Mouse (Mus musculus) hindbrain, embryonic 10.5 days (tissue): ENCODE measurements at regions not wholly inside any gene's neighbourhood (a gene's known extent, or its start where the extent isn't known, plus 50 kb on each side); places are given as distances from the start of the nearest gene placed in this dataset.
"Not testable (repeated sequence)": the region's sequence is repeated elsewhere in the genome, so short reads cannot be mapped to it uniquely, and the experiment has no call there.

Experiments
- DNase-seq: peaks from one replicate; pipeline ENCODE4 v3.0.0-alpha.2; 2017; ENCODE audit warnings: low spot score
- H3K27ac ChIP-seq: fragments of 300-500 bp; sonication (generic); 2 replicates; pipeline ENCODE4 v1.5.1; 2016; ENCODE audit warnings: mild to moderate bottlenecking, moderate library complexity
- H3K27me3 ChIP-seq: fragments of 300-500 bp; sonication (generic); 2 replicates; pipeline ENCODE4 v1.6.1; 2016; ENCODE audit warnings: mild to moderate bottlenecking; ENCODE audit not compliant: poor library complexity, insufficient read depth, severe bottlenecking
- H3K36me3 ChIP-seq: fragments of 300-500 bp; sonication (generic); 2 replicates; pipeline ENCODE4 v1.6.1; 2016; ENCODE audit warnings: mild to moderate bottlenecking, moderate library complexity
- H3K4me1 ChIP-seq: fragments of 300-500 bp; sonication (generic); replicated peaks from 2 replicates; pipeline ENCODE4 v1.6.1; 2016; ENCODE audit warnings: mild to moderate bottlenecking
- H3K4me3 ChIP-seq: fragments of 300-500 bp; sonication (generic); 2 replicates; pipeline ENCODE4 v1.5.1; 2016; ENCODE audit warnings: mild to moderate bottlenecking, moderate library complexity
- H3K9me3 ChIP-seq: fragments of 300-500 bp; sonication (generic); 2 replicates; pipeline ENCODE4 v1.6.1; 2016; ENCODE audit warnings: mild to moderate bottlenecking, moderate library complexity
- WGBS: fragments of 180-500 bp; shearing (Covaris S2); methylation state at CpG from one replicate; pipeline ENCODE4 v1.1.7; 2016; 5-methylcytosine and 5-hydroxymethylcytosine counted together

DNA sequence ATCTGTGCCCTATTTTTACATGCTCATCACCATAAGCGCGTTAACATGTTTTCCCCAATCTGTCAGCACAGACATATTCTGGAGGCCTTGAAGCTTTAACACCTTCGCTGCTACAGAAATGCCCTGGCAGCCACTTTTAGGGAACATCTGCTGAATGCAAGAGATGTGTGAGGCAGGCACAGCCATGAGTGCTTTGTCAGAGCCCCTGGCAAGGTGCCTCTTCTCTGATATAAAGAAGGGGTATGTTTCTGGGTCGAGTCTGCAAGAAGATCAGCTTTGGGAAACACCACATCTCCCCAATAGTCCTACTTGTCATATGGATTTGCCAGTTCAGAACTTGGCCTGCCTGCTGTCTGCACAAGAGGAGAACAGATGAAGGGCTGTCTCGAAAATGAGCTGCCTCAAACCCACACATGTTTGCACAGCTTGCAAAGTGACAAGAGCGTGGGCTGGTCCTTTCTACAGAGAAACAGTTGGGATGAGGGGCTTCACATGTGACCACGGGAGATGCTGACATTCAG is 1263.3 kb upstream of the Klhl29 start:
- no peaks in the 10 kb centered on the region for H3K36me3 ChIP-seq
- DNase-seq = no peak
- H3K27ac ChIP-seq = no peak overlapping the region
- no peak overlapping the region for H3K4me3 ChIP-seq
- no peaks in the 10 kb centered on the region for H3K9me3 ChIP-seq
- no peaks in the 10 kb centered on the region for H3K4me1 ChIP-seq
- WGBS = 84% methylated on average over 7 of the region's 7 CpGs
- H3K27me3 ChIP-seq = no peaks in the 10 kb centered on the region

DNA sequence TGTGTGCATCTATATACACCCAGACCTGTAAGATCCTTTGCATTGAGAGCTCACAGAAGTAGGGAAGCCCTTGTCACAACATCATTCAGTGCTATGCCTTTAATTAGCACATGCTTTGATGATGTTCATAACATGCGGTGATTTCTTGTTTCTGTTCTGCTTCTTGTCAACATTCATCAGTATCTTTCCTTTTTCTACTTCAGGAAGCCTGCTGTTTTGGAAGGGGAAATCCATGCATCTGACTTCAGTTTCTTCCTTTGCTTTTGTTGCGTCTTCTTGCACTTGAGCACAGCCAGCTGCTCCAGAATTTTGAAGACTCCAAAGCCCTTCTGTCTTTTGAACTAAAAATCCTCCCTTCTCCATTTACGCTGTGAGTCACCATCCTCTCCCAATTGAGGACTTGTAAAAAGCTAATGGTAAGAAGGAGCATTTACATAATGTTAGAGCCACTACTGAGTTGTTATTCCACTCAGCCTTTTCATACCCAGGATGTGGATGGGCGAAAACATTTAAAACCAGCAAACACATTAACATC is 1262.4 kb upstream of the Klhl29 start:
- H3K27me3 ChIP-seq = no peaks in the 10 kb centered on the region
- H3K4me1 ChIP-seq = no peaks in the 10 kb centered on the region
- no peak overlapping the region for H3K27ac ChIP-seq
- H3K36me3 ChIP-seq = no peaks in the 10 kb centered on the region
- H3K9me3 ChIP-seq = no peaks in the 10 kb centered on the region
- DNase-seq = no peak
- H3K4me3 ChIP-seq = no peak overlapping the region
- WGBS = 83% methylated on average over 4 of the region's 4 CpGs

- no peaks in the 10 kb centered on the region for H3K9me3 ChIP-seq
- no peaks in the 10 kb centered on the region for H3K36me3 ChIP-seq
- no peaks in the 10 kb centered on the region for H3K4me1 ChIP-seq
- H3K27ac ChIP-seq = no peak overlapping the region
- DNase-seq = no peak
- H3K27me3 ChIP-seq = no peaks in the 10 kb centered on the region
- H3K4me3 ChIP-seq = no peak overlapping the region
- WGBS = 47% methylated on average over 1 of the region's 1 CpGs
Observed at GRCm38 (mm10) chr12:6622575-6623146, 1247.2 kb upstream of the Klhl29 start.

DNA sequence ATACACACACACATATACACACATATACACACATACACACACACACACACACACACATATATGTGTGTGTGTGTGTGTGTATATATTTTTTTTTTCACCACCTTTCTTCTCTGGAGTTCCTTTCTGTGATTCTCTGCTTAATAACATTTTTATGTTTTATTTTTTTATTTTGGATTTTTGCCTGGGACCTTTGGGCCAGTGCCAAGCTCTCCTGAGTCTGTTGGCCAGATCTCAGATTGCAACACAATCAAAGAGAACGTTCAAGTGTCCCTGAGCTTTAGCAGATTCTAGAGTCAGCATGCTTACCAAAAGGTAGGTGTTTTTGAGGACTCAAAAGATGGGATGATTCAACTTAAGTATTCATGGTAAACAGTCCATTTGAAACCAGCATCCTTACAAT is 1225.6 kb upstream of the Klhl29 start:
- WGBS = 70% methylated on average over 1 of the region's 1 CpGs
- no peaks in the 10 kb centered on the region for H3K27me3 ChIP-seq
- no peak overlapping the region for H3K4me3 ChIP-seq
- H3K4me1 ChIP-seq = no peaks in the 10 kb centered on the region
- DNase-seq = no peak
- H3K27ac ChIP-seq = no peak overlapping the region
- no peaks in the 10 kb centered on the region for H3K36me3 ChIP-seq
- no peaks in the 10 kb centered on the region for H3K9me3 ChIP-seq

- WGBS = 55% methylated on average over 3 of the region's 3 CpGs
- H3K9me3 ChIP-seq, H3K36me3 ChIP-seq, H3K27me3 ChIP-seq, DNase-seq, H3K4me3 ChIP-seq, H3K27ac ChIP-seq, H3K4me1 ChIP-seq: not testable (repeated sequence)
Observed at GRCm38 (mm10) chr12:6595484-6595883, 1220.0 kb upstream of the Klhl29 start.

DNA sequence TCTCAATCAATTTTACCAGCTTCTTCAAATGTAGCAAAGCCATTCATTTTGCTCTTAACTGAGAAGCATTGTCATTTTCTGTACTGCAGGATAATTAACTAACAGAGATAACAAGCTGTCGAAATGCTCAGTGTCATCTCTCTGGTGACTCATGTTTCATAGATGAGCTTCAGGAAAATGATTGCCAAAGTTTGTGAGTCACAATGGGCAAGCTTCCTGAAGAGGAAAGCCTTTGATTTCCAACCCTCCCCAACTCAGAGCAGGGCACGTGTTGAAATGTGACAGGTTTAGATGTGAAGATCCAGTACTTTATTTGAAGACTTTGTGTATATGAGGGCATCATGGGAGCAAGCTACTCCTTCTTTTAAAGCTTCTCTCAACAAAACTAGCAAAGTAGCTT is 1214.7 kb upstream of the Klhl29 start:
- DNase-seq = no peak
- no peaks in the 10 kb centered on the region for H3K36me3 ChIP-seq
- WGBS = 78% methylated on average over 2 of the region's 2 CpGs
- no peaks in the 10 kb centered on the region for H3K9me3 ChIP-seq
- no peaks in the 10 kb centered on the region; the same call in 1 of the 2 replicates for H3K4me1 ChIP-seq
- no peak overlapping the region for H3K4me3 ChIP-seq
- H3K27me3 ChIP-seq = no peaks in the 10 kb centered on the region
- no peak overlapping the region for H3K27ac ChIP-seq

DNA sequence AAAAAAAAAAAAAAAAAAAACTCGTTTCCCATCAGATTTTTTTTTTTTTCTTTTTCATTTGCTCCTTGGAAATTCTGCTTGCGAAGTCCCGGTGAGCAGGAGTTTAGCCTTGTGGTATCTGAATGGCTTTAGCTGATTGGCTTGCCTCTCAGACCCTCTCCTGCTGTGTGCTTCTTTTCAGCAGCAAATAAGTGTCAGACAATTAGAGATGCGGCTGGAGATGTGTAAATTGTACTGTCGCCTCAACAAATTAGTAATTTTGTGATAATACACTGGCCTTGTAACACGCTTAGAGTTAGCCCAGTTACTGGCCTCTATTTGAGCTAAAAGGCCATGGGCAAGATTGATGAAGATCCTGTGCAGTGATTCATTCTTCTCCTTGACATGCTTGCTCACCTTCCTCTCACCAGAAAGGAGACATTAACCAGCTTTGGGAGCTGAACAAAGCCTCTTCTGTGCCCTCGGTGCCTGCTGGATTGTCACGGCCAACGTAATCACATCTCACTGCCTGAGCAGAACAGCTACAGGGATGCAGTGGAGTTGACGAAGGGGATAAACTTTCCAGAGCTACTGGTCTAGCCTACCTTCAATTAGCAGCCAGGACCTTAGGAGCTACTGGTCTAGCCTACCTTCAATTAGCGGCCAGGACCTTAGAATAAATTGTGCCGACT is 1212.7 kb upstream of the Klhl29 start:
- Histone ChIP-seq H3K9me3 (no peaks in the 10 kb centered on the region), H3K4me3 (no peak overlapping the region), H3K4me1 (no peaks in the 10 kb centered on the region; the same call in 1 of the 2 replicates), H3K27ac (no peak overlapping the region), H3K27me3 (no peaks in the 10 kb centered on the region), H3K36me3 (no peaks in the 10 kb centered on the region)
- WGBS = 29% methylated on average over 12 of the region's 12 CpGs
- DNase-seq = peak; percentile 5

- H3K4me1 ChIP-seq = no peaks in the 10 kb centered on the region
- no peak overlapping the region for H3K4me3 ChIP-seq
- no peaks in the 10 kb centered on the region for H3K36me3 ChIP-seq
- no peak overlapping the region for H3K27ac ChIP-seq
- H3K27me3 ChIP-seq = no peaks in the 10 kb centered on the region
- no peaks in the 10 kb centered on the region for H3K9me3 ChIP-seq
- no peak for DNase-seq
Observed at GRCm38 (mm10) chr12:6580195-6580594, 1204.7 kb upstream of the Klhl29 start.

DNA sequence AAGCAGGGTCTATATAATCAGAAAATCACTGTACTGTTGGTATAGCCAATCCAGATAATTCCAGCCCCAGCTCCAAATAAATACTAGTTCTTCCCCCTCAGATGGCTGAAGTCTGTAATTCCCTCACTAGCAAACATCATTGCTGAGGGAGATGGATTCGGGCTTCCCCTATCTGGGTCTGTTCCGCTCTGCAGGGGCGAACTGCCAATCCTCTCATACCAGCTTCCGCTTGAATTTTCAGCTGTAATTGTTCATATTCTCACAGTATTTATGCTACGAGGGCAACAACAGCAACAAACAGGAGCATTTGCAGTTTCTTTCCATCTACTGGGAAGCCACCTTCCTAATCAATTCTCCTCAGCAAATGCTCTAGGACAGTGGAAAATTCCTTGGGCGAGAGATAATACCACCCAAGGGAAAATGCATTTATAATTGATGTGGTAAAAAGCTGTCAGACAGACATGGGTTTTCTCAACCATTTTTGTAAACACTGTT is 1201.4 kb upstream of the Klhl29 start:
- H3K4me1 ChIP-seq = no peaks in the 10 kb centered on the region
- no peaks in the 10 kb centered on the region for H3K27me3 ChIP-seq
- 87% methylated on average over 6 of the region's 6 CpGs for WGBS
- no peak overlapping the region for H3K27ac ChIP-seq
- no peaks in the 10 kb centered on the region for H3K36me3 ChIP-seq
- DNase-seq = no peak
- no peaks in the 10 kb centered on the region for H3K9me3 ChIP-seq
- no peak overlapping the region for H3K4me3 ChIP-seq
